Mouse (Mus musculus): Measurements from ENCODE around the gene Ephb1.

Ephb1 gene

DNA sequence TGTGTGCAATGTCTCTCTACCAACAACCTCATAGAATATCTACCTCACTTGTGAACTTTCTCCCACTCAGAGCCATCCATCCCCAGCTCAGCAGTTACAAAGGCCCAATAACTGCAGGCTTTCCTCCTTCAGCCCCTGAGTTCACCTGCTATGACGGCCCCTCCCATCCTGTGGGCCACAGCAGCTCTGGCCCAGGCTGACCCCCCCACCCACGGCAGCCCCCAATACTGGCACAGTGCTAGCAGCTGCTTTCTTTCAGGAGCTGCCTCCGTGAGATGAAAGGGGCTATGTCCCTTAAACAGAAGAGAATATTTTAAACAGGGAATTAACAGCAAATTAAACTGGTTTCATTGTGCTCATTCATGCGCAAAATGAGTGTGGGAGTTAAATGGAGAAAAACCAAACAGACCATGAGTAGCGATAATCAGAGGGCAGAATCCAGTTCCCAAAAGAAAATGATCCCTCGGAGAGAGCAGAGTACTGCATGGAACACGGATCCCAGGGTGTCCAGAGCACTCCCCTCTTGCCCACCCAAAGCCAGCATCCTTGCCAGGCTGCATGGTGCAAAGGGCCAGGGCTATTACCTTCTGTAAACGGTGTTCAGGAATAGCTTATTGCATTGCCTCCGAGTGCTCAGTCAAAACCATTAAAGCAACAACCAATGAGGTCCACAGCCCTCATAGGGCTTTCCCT is 105.2 kb downstream of the Ephb1 start:
- no peak for DNase-seq (ENCODE audit: low spot score in 2 of 2)

DNA sequence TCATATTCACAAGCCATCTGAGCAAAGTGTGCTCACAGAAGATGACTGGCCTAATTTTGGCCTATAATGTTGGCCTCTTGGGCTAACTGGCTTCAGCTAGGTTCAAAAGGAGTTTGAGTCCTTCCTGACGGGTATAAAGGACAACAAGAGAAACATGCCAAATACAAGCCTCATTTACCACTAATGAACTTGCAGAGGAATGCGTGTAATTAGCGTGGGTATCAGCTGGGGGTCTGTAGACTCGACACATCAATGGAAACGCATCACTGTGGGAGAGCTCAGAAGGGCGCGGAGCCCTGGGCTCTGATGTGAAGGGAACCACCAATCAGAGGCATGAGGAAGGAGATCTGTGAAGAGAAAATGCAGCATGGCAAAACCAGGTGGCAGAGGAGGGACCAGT is 108.9 kb downstream of the Ephb1 start:
- DNase-seq (ENCODE audit: low spot score in 2 of 2), result no peak

- DNase-seq (ENCODE audit: low spot score in 2 of 2), result peak; percentile 35 to 40
These were observed 111.2 kb downstream of the Ephb1 start for GRCm38 (mm10) chr9:102243296-102243695.

DNA sequence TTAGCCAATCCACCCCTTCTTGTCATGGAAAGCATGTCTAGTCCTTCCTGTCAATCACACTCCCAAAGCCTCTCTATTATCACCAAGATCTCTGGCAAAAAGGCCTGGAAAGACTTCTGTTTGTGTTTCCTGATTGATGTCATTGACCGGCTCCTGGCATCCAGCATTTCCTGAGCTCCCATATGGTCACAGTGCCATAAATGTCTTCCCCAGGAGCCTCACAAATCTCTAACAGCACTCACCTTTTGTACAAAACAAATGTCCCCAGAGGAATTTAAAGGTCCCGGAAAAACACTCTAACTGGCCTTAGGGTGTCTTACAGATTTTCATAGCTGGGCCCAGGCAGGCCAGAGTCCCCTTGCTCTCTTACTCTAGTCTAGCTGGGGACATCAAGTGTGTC is 112.9 kb downstream of the Ephb1 start:
- DNase-seq (ENCODE audit: low spot score in 2 of 2), result no peak

- no peak for DNase-seq (ENCODE audit: low spot score in 2 of 2)
These were observed 114.3 kb downstream of the Ephb1 start for GRCm38 (mm10) chr9:102240215-102240614.

GRCm38 (mm10) chr9:102235444-102235951 is 119.0 kb downstream of the Ephb1 start:
- no peak for DNase-seq (ENCODE audit: low spot score in 2 of 2)

DNA sequence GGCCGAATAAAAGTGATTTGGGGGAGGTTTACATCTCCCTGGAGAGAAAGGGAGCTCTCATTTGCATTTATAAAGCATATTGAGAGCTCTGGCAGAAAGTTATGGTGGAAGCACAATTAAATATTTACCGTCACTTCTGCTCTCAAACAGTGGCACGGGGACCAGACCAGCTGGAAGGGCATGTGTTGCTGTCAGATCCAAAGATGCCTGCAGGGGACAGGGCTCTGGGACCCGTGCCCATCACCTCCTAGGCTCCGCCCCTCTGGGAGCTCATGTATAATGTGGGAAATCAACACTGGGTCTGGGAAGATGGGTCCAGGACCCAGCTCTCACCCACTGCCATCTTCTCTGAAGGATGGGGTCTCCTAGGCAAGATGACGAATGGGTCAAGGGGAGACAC is 123.2 kb downstream of the Ephb1 start:
- no peak for DNase-seq (ENCODE audit: low spot score in 2 of 2)

GRCm38 (mm10) chr9:102216746-102217566 is 137.5 kb downstream of the Ephb1 start:
- DNase-seq (ENCODE audit: low spot score in 2 of 2), result no peak

DNA sequence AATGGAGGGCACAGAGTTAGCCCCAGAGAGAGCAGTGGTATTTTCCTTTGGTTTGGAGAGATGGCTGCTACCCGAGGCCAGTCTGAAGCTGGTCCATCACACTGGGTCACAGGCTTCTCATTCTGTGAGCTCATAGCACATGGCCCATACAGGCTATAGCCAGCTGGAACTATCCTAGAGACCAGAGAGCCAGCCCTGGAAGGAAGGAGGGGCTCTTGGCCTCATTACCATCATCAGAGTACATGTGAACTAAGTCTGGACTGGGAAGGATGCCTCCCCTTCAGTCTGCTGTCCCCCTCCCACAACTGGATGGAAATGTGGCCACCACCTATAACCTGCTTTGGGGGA is 142.5 kb downstream of the Ephb1 start:
- no peak for DNase-seq (ENCODE audit: low spot score in 2 of 2)

DNA sequence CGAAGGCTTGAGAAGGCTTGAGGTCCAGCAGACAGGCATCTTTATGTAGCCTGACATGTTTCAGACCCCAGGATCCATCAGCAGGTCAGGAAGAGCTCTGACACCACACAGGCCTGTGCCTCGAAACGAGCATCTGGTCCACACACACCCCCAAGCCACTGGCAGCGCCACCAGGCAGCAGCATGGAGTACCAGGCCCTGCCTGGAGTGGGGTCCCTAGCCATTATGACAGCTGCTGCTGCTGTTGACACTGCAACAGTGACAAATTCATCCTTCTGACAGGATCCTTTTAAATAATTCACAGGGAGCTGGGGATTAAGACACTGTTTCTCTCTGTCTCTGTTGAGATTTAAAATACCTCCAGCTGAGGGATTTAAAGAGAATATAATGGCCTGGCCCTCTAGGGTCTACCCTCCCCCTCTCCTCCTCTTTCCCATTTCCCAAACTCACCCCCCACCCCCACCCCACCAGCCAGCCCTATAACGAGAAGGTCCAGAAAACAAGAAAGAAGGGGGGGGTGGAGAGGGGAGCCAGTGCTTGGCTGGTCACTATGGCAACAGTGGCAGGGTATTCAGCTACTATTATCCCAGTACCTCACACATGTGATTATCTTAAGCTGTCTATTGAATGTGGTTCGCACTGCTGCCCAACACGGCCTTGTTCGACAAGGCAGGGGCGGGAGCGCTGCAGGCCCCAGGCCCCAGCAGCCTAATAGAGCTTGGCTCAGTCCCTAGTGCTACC is 143.0 kb downstream of the Ephb1 start:
- DNase-seq (ENCODE audit: low spot score in 2 of 2), result peak; percentile 64 to 83

DNA sequence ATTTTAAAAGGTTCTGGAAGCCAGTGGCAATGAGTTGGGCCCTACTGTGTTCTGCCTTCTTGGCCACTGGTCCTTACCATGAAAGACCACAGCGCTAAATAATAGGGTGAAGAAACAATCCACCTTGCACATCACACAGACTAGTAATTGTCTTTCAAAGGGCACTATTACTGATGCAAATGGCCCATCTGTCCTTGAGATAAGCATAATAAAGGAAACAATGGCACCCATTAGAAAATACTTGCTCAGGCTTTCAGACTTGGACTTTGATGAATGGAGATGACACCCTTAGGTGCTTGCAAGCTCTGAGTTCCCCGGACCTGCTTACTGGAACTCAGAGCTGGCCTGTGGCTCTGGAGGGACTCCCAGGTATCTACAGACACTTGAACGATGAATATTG is 149.0 kb downstream of the Ephb1 start:
- DNase-seq (ENCODE audit: low spot score in 2 of 2), result no peak

DNA sequence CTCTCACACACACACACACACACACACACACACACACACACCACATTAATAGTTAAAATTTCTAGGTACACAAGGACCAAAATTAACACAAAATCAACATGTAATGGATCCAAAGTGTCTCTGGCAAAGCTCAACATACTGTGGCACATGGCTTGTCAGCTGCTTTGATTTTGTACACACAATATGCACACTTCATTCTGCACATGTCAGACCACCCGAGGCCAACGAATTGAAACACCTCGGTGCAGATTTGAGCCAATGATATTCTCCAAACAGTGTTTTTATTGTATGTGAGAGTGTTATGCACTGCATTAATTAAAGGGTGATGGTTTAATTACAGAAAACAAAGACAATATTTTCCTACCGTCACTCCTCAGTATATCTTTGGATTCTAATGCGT is 152.6 kb downstream of the Ephb1 start:
- no peak for DNase-seq (ENCODE audit: low spot score in 2 of 2)

- DNase-seq (ENCODE audit: low spot score in 2 of 2), result no peak
These were observed 157.6 kb downstream of the Ephb1 start for GRCm38 (mm10) chr9:102196856-102197255.

DNA sequence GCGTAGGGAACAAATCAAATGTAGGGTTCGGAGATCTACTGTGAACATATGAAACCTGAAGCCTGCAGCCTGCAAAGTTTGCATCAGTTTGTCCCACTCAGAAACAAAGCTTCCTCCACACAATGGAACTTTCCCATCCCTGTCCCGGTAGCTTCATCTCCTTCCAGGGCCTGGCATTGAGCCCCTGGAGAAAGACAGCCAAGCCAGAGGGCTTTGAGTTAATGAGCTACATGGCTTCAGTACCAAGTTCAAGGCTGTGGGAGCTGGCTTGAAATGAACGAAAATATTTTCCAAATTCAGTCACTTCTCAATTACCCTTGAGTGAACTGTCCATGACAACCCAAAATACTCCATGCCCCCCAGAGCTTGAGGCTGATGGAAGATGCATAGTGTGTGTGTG is 160.4 kb downstream of the Ephb1 start:
- DNase-seq (ENCODE audit: low spot score in 2 of 2), result peak; percentile 69 to 71

GRCm38 (mm10) chr9:102192724-102193685 is 161.5 kb downstream of the Ephb1 start:
- DNase-seq (ENCODE audit: low spot score in 2 of 2), result peak; percentile 47 to 70

DNA sequence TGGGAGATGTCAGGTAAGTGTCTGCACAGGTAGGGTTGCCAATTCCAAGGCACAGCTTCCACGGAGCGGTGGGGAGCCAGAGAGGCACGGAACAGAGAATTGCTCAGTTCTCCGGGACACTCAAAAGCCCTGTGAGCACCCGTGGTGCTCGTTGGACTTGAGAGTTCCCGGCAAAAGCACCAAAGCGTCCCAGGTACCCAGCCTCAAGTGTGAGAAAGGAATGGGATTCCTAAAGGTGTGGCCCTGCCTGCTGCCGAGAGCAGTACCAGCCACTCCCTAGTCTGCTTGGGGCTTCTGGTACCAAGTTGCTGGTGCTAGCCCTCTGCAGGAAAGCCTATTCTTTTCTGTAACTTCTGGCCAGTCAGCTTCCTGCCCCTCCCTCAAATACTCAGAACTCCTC is 164.4 kb downstream of the Ephb1 start:
- DNase-seq (ENCODE audit: low spot score in 2 of 2), result no peak

- DNase-seq (ENCODE audit: low spot score in 2 of 2), result no peak
These were observed 165.1 kb downstream of the Ephb1 start for GRCm38 (mm10) chr9:102189406-102189805.

DNA sequence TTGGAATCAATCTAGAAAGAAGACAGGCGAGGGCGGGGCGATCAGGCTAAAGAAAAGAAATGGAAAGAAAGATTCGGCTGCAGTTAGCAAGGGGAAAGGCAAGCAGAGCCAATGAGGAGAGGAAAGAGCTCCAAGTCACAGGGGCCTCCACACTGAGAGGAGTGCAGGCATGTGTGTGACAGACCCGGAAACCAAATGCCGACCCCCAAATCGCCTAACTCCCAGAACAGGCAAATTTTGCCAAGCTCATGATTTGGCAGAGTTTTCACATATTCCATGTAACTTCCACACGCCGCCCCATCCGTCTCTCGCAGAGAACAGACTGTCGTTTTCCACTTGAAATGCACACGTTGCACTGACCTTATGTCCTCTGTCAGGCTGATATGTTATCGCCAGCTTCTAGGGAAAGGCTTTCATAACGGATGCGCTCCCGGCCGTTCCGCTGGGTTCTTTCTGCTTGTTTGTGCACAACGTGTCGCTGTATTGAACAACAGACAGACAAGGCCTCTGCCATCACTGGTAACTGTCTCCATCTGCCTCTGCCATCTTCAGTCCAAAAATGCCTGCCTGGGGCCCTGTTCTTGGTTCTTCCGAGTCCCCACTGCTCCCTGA is 170.7 kb downstream of the Ephb1 start:
- no peak for DNase-seq (ENCODE audit: low spot score in 2 of 2)

- no peak for DNase-seq (ENCODE audit: low spot score in 2 of 2)
These were observed 172.5 kb downstream of the Ephb1 start for GRCm38 (mm10) chr9:102181810-102182490.

DNA sequence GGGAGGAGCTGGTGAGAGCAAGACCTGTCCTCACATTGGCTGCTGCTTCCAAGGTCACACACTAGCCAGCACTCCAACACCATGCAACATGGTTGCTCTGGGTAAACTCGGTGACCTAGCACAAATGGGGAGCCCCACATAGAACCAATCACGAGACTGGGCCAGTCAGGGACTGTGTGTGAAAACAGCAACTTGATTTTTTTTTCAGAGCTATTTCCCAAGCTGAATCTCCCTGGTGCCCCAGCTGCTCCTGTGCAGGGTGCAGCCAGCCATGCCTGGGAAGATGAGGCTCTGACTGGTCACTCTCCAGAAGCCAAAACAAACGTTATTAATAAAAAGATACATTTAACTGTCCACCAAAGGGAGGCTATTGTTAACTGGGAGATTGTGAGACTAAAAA is 173.2 kb downstream of the Ephb1 start:
- DNase-seq (ENCODE audit: low spot score in 2 of 2), result no peak
